ENCODE assay signal across 18 mouse cellular contexts in the genomic region with DNA sequence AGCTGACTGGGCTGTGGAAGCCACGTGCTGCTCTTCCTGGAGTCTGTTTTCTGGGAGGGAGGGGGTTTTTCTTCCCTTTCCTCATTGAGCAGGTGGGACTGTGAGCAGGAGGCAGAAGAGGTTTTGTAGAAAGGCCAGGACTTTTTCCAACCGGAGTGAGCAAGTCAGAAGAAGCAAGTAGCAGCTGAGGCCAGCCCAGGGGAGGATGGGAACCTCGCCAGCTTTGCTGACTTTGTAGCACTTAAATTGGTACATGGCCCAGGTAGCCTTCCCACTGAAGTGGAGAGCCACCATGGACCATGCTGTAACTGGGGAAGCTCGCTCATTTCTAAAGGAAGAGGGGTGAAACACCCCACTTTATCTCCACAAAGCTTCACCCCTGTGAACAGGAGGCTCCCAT.
DNase-seq lines count a peak whose midpoint lies in the region; ATAC-seq lines count a peak whose summit lies in the region.
"Had no signal": no experiment of that assay in that cellular context is flagged by ENCODE, and none has a peak within 500 bp of the region (broad histone marks: within the 10 kb centered on the region; RNA-seq: fewer than 3 reads in every experiment).

No protein-coding gene starts in this region.

- 0 out of 2 replicates have a peak, but pooled peaks cover 2% of the 10 kb centered on the region for H3K27me3 ChIP-seq in hindbrain, embryonic 16.5 days (replicated peaks; ENCODE audit: control insufficient read depth, insufficient read depth, low read length)
- H3K27me3 ChIP-seq in hindbrain, embryonic 12.5 days = peaks cover 40% of the 10 kb centered on the region
- H3K27me3 ChIP-seq: lung, embryonic 15.5 days had no signal

- DNase-seq in cerebellum, postnatal 10 days = peak; percentile 64 to 71
- DNase-seq in cerebellum, adult 11 months = no peak
- peak; percentile 63 for DNase-seq in testis, postnatal 10 days (ENCODE audit: low spot score)
- DNase-seq in testis, postnatal 14 days (ENCODE audit: low spot score) = no peak
- DNase-seq in layer of hippocampus, postnatal 36 days = no peak
- DNase-seq in embryo, embryonic 10.5 days (ENCODE audit: low spot score) = no peak
- DNase-seq: gastrocnemius, postnatal 10 days; heart, adult 18-20 months; heart, postnatal 4 days; spleen, adult 18-20 months; thymus, postnatal 14 days had no signal

- H3K4me1 ChIP-seq in hindbrain, embryonic 16.5 days (ENCODE audit: control insufficient read depth, insufficient read depth, low read depth, low read length) = peaks cover 18% of the 10 kb centered on the region
- peaks cover 34% of the 10 kb centered on the region for H3K4me1 ChIP-seq in hindbrain, embryonic 12.5 days
- H3K4me1 ChIP-seq: lung, embryonic 15.5 days had no signal

- WGBS in hindbrain, embryonic 16.5 days = 71% methylated on average over 4 of the region's 4 CpGs
- 85% methylated on average over 4 of the region's 4 CpGs for WGBS in hindbrain, embryonic 12.5 days

- H3K4me2 ChIP-seq in hindbrain, embryonic 16.5 days (ENCODE audit: low read length) = no peak overlapping the region
- H3K4me2 ChIP-seq in hindbrain, embryonic 12.5 days (replicated peaks) = no peak overlapping the region
- H3K4me2 ChIP-seq: liver, embryonic 11.5 days; lung, embryonic 15.5 days; neural tube, embryonic 13.5 days had no signal

- no peaks in the 10 kb centered on the region for H3K36me3 ChIP-seq in hindbrain, embryonic 16.5 days (ENCODE audit: control insufficient read depth, insufficient read depth, low read length)
- H3K36me3 ChIP-seq in hindbrain, embryonic 12.5 days = no peaks in the 10 kb centered on the region
- H3K36me3 ChIP-seq: lung, embryonic 15.5 days; neural tube, embryonic 13.5 days had no signal

- peak; percentile 34 for ATAC-seq in hindbrain, embryonic 16.5 days
- no peak for ATAC-seq in hindbrain, embryonic 12.5 days (ENCODE audit: low FRiP score)
- ATAC-seq: CD4-positive, CD25-positive, alpha-beta regulatory T cell, adult 4 months; intestine, postnatal 0 days had no signal

- no peak overlapping the region for H3K9ac ChIP-seq in hindbrain, embryonic 16.5 days (ENCODE audit: low read depth, low read length)
- no peak overlapping the region for H3K9ac ChIP-seq in hindbrain, embryonic 12.5 days
- H3K9ac ChIP-seq: lung, embryonic 15.5 days; neural tube, embryonic 13.5 days had no signal

- no peak overlapping the region for H3K4me3 ChIP-seq in hindbrain, embryonic 16.5 days (ENCODE audit: low read length)
- H3K4me3 ChIP-seq in hindbrain, embryonic 12.5 days = no peak overlapping the region
- H3K4me3 ChIP-seq: lung, embryonic 15.5 days; neural tube, embryonic 13.5 days had no signal

- H3K9me3 ChIP-seq in hindbrain, embryonic 16.5 days (ENCODE audit: control insufficient read depth, low read length) = no peaks in the 10 kb centered on the region
- no peaks in the 10 kb centered on the region for H3K9me3 ChIP-seq in hindbrain, embryonic 12.5 days (replicated peaks)
- H3K9me3 ChIP-seq: lung, embryonic 15.5 days; neural tube, embryonic 13.5 days had no signal

- H3K27ac ChIP-seq in hindbrain, embryonic 16.5 days (ENCODE audit: low read depth, low read length) = no peak overlapping the region
- no peak overlapping the region for H3K27ac ChIP-seq in hindbrain, embryonic 12.5 days
- H3K27ac ChIP-seq: lung, embryonic 15.5 days; neural tube, embryonic 13.5 days had no signal

Comparison
In these comparisons a context has a peak if more than half of its experiments do, and no peak if none do; other contexts are left out.
1. DNase-seq: peak in cerebellum, postnatal 10 days (2 of 2) and testis, postnatal 10 days (single experiment); none in cerebellum, adult 11 months (single experiment), testis, postnatal 14 days (single experiment), layer of hippocampus, postnatal 36 days (0 of 2) and embryo, embryonic 10.5 days (single experiment).